Mouse (Mus musculus): Measurements from ENCODE around the gene Avil.

- TF ChIP-seq POLR2A (IDR thresholded peaks at IDR 0.05; ENCODE audit: low read depth, low read length) (no peak), CTCF (IDR thresholded peaks at IDR 0.05; ENCODE audit: extremely low read depth, insufficient read depth, insufficient read length, insufficient replicate concordance) (no peak)
These were observed 27.5 kb upstream of the Avil start for GRCm38 (mm10) chr10:126972988-126973387.
